Mouse (Mus musculus): ENCODE data around the gene Atg4b.

The Atg4b gene

DNA sequence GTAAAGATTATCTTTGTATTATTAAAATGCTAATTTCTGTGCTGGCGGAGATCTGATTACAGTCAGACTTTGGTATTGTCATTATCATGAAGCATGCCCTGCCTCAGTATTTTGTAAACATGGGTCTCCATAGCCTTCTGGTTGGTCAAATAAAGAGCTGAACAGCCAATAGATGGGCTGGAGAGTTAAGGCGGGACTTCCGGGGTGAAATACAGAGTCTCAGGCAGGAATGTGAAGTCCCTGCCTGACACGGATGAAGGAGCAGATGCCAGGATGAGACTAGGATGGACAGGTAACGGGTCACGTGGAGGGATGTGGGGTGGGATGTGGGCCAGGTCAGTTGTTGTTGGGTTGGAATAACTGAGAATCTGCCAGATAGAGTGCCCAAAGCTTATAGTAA is at the start of gene Atg4b:
Atg4b (plus strand) TSS at position 211 of the 400 bp plus-strand sequence.
- no peak for DNase-seq

DNA sequence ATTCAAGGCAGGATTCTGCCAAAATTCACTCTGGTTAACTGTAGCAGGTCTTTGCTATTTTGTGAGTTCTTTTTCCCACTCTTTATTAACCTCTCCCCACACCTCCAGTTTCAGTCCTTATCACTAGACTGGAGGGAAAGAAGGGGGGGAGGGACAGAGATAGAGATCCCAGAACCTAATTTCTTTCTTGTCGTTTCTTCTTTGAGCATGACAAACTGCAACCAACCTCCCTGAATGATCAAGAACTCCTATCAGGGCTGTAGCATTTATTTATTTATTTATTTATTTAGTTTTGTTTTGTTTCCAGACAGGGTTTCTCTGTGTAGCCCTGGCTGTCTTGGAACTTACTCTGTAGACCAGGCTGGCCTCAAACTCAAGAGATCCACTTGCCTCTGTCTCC is 49.2 kb upstream of the Atg4b start:
- DNase-seq: no peak

DNA sequence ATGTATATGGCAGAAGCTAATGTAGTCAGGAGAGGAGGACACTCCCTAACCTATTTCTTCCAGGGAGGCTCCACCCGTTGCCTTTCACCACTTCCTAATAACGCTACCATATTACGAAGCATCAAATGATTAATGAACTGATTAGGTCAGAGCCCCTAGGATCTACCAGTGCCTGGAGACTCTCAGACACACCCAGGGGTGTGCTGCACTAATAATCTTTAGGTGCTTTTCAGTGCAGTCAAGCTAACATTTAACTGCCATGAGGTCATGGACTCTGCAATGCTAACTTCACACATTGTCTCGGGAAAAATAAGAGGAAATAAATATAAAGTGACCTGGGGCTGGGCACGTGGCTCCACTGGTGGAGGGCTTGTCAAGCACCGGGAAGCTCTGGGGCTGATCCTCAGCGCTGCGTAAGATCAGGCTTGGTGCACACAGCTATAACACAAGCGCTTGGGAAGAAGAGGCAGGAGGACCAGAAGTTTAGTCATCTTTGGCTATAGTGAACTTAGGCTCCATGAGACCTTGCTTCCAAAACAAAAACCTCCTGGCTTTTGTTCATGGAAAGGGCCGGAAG is 47.7 kb upstream of the Atg4b start:
- DNase-seq: no peak

DNA sequence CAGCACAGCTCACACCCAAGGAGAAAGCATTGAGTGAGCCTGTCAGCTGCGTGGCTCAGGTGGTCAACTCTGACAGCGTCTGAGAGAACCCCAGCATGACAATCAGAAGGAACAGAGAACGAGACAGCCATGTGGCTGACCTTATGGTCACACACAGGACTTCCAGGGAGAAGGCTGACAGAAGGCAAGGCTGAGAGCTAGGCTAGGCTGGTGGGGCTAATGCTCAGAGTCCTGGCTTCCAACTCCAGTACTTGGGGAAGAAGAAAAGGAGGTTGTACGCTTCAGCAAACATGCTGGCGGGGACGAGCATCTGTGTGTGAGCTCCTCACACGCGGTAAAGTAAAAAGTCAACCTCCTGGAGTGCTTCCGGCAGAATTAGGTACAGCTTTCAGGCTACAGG is 47.0 kb upstream of the Atg4b start:
- no peak for DNase-seq

DNA sequence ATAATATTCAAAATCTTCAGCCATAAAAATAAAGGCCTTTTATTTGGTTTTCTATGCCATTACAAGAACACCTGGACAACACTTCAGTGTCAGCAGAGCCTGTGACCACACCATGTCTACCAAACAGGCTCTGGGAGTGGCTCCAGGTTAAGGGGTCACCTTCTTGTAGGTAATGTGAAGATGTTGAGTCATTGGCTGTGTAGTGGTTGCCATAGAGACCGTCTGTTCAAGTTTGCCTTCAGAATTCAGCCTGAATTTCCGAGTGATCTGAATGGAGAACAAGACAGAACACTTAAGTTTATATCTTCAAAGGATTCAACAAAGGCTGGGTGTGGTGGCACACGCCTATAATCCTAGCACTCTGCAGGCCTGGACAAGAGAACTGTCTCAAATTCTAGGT is 45.9 kb upstream of the Atg4b start:
- peak; percentile 23 for DNase-seq

DNA sequence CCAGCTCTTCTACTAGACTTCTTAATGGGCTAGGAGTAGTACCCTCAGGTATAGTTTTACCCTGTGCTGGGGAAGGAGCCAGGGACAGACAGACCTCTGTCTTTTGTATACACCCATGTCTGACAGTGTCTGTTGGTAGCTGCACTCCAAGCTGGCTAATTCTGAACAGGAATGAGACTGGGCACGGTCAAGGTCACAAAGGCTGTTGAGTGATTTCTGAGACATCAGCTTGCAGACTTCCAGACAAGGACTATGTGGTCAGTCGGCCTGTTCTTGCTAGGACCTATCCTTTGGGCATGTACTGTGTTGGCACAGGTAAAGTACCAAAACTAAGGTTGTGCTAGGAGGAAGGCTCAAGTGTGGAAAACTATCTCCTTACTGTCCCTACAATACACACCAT is 35.1 kb upstream of the Atg4b start:
- no peak for DNase-seq

DNA sequence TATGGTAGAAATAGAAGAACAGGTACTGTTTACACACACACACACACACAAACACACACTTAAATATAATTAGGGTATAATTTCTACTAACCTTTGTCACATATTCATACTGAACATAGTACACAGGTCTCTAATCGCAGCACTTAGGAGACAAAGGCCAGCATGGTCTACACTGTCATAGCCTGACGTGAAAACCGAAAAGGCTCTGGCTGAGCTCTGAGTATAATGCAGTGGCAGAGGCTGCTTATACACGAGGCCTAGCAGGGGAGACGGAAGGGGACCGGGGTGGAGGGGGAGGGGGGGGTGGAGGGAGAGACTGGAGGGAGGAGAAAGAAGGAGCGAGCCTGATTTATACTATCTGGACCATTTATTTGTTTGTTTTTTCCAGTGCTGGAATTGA is 29.7 kb upstream of the Atg4b start:
- DNase-seq: no peak

DNA sequence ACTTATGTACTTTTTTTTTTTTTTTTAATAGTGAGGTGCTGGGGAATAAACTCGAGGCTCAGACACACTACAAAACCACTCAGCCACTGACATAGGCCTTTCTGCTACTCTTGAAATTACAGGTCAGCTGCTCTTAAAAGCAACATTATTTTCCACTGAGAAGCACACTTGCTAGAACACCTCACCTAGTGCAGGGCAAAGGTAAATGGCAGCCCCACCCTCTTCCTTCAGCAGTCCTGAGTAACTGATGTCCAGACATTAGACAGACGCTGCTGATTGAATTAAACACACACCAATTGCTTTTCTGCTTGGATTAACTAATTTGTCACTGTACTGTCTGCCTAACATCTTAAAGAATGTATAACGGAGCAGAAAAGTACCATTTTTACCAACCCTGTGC is 26.7 kb upstream of the Atg4b start:
- DNase-seq: no peak

DNA sequence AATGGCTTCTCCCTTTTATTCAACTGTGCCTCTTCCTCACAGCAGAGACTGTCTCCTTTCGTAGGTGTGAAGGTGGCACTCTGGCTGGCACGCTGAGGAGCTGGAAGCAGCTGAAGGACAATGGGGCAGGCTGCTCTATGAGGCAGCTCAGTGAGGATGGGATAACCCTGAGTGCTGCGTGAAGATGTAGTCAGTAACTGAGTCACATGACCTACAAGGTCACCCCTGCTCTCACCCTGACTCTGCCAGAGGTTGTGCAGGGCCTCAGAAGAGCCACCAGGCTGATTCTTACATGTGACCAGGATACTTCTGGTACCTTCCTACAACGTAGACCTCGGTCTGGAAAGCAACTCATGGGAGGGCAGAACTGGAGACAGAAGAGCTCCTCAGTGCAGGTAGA is 25.6 kb upstream of the Atg4b start:
- DNase-seq: no peak

DNA sequence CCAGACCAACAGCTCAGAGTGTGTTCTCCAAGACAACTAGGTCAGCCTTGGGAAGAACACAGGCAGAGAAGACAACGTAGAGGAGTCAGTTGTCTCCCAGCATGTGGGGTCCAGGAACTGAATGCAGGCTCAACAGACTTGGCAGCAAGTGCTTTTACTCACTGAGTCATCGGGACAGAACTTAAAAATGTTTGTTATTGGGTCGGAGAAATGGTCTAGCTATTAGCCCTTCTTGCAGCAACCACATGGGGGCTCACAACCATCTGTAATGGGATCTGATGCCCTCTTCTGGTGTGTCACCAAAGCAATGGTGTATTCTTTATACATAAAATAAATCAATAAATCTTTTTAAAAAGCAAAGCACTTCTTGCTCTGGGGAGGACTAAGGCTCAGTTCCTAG is 25.2 kb upstream of the Atg4b start:
- DNase-seq: peak; percentile 11

DNA sequence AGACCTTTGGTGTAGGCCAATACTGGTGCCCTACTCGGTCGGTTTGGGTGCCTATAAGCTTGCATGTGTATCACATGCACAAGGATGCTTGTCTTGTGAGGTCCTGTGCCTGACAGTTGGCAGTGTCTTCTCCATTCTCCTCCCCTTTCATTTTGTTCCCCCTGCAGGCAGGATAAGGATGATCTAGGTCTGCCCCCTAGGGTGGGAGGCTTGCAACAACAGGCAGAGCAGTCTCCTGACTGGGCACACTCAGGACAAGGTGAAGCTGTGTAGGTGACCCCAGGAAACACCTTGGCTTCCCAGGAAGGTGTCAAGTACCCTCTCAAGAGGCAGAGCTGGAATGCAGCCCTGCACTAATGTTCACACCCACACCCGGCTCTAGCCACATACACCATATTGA is 24.3 kb upstream of the Atg4b start:
- peak; percentile 84 for DNase-seq

DNA sequence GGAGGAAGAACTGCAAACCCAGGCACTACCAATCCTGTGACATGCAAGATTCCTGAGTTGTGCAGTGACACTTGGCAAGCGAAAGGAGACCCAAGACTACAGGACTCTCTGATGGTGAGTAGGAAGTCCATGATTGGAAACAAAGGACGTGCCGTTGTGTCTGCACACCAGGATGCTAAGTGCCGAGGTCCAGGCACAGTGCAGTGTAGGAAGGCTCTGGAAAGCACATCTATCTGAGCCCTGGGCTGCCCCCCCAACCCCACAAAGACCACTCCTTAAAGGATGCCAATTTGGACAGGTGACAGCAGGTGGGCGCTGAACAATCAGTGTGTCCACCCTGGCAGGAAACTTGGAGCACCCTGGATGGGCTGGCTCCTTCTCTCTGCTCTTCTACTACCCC is 20.2 kb upstream of the Atg4b start:
- DNase-seq: no peak

DNA sequence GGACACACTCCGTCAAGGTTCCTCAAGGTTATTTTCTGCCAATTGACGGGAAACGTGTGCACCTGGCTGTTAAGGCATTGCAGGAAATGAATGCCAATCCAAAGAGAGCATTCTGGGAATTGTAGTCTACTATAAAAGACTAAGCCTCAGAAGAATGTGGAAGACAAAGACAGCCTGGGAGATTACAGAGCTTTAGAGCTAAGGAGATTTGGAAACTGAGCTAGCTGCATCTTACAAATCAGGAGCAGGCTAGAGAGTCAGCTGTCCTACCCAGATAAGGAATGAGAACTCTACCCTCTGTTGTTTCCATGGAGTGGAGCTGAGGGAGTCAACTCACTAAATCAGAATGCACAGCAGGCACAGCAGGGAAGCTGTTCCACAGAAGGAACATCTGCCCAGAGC is 19.4 kb upstream of the Atg4b start:
- DNase-seq: no peak

DNA sequence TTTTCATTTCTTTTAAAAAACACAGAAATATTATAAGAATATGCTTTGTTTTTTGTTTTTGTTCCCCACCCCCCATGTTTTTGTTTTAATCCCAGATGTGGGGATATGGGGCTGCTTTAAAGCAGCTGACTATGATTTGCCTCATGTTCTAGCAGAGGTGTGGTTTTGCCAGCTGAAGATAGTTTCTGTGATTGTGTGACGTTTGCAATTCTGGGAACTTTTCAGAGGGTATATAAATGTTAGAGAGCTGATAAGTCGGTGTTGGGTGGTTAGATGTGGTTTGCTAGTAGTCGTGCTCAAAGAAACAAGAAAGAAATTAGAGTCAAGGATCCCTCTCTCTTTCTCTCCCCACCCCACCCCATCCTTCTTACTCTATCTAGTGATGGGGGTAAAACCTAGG is 15.4 kb upstream of the Atg4b start:
- no peak for DNase-seq

DNA sequence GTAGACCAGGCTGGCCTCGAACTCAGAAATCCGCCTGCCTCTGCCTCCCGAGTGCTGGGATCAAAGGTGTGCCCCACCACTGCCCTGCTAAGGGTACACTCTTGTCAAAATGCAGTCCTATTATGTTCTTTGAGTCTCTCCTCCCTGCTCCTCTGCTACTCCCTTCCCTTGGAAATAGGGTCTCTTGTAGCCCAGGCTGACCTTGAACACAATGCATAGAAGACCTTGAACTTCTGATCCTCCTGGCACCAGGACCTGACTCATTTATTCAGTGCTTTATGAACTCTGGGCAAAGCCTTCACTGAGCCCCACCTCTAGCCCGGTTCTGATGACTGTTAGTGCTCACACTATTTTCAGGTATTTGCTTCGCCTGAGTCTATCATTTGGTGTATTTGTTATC is 13.6 kb upstream of the Atg4b start:
- no peak for DNase-seq

DNA sequence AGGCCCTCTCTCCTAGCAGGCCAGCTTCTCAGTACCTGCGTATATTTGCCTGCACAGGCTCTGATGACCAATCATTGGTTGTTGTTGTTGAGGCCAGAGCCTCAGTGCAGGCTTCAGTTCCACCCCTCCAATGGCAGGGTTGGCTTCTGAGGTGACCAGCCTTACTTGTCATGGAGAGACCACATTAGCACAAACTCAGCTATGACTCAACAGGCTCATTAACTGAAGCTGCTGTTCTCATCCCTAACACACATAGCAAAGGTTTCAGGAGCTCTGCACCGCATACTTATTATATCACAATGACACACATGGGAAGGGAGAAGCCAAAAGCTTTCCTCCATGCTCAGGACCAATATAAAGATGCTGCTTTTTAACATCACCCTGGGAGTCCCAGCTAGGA is 10.6 kb upstream of the Atg4b start:
- no peak for DNase-seq

DNA sequence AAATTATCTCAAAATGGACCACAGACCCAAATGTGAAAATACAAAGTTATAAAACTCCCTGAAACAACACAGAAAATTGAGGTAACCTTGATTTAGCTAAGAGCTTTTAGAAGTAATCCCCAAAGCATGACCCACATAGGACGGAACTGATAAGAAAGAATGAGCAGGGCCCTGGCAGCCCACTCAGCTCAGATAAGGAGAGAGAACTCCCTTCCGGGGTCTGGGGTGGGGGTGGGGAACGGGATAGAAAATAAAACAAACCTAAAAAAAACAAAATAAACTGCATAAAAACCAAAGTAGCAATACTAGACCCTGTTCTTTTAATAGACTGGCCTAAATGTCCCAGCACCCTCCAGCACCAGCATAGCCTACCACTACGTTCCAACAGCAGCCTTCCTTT is 9.3 kb upstream of the Atg4b start:
- no peak for DNase-seq

DNA sequence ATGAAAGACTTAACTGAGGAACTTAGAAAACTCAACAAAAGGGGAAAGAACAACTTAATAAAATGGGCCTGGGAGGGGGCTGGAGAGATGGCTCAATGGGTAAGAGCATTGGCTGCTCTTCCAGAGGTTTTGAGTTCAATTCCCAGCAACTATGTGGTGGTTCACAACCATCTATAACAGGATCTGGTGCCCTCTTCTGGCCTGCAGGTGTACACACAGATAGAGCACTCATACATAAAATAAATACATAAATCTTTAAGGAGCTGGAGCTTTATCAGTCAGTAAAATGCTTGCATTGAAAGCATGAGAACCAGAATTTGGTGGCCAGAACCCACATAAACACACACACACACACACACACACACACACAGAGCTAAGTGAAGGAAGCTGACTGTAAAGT is 8.4 kb upstream of the Atg4b start:
- DNase-seq: no peak

DNA sequence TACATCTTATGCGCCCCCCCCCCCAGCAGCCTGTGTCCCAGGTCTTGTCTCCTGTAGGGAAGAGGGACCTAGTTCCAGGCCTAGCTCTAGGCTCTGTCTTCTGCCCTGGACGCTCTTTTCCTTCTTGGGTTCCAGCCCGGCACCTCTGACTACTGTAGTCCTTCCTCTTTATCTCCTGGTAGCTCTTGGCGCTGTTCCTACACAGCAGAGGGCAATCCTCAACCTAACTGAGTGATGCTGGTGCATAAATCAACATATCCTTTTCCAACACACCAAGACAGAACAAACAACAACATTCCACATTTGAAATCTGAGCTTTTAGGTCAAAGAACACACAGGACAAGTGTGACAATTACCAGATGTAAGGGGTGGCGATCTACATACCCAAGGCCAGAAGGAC is 5.1 kb upstream of the Atg4b start:
- no peak for DNase-seq

DNA sequence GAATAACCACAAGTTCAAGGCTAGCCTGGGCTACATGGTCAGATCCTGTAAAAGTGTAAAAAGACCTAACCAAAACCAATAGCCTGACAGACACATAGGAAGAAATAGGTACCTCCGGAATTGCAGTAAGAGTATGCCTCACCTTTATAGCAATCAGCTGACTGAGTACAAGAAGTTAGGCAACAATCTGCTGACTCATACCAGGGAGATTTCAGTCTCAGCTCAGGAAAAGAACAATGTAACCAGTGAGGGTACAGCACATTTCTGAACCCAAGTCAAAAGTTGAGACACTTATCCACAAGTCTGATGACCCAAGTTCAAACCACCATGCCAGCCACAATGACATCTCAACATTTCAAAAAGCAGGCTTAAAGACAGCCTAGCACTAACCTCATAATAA is 2.8 kb upstream of the Atg4b start:
- no peak for DNase-seq

DNA sequence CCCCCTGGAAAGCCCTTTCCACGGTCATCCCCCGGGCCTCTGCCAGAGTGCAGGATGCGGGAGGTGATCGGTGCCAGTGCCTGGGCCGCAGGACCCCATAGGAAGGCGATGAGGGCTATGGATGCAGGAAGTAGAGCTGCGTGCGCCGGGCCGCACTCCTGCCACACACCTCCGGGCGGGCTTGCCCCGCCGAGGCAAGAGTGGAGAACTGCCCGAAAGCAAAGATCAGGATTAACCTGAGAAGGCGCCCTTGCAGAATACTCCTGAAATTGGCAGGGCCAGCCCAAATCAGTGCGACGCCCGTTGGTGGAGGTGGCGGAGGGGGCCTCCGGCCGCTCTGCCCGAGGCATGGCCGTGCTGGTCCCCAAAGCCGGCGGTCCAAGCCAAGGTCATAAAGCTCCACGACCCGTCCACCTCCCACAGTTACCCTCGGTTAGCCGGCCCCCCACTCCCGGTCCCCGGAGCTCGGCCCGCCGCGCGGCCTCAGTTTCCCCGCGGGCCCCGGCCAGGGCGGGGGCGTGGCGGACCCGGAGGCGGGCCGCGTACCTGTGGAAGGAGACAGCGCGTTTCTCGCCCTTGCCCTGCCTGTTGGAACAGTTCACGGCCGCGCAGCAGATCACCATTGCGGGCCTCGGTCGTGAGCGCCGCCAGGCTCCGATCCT is 2.7 kb downstream of the Atg4b start:
- peak; percentile 47 for DNase-seq

DNA sequence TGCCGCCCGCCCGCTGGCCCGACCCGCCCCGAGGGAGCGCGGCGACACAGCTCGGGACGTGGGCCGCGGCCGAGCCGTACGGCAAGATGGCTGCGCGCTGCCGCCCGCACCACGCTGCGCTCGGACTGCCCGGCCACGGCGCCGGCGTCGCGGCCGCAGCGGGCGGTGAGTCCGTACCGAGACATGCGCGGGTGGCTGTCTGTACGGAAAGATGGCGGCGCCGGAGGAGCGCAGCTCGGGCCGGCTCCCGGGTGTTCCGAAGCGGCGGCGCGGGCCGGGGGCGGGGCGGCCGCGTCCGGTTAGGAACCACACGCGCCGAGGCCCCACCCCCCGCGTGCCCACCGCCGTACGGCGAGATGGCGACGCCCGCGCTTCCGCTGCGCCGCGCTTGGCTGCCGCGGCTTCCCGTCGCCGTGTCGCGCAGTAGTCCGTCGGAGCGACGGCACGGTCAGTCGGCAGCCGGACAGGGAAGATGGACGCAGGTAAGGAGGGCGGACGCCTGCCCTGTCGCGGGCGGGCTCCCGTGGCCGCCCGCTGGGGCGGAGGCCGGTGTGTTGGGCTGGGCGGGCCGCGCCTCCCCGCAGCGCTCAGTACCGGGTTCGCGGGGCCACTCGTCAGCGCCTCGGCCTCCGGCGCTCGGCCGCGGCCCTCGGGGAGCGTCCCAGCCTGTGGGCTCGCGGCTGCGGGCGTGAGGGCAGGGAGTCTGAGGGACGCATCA is 3.4 kb downstream of the Atg4b start, which contains the start of gene Thap4:
Thap4 (minus strand) TSS at position 292 of the 718 bp plus-strand sequence.
- peak; percentile 93 for DNase-seq

DNA sequence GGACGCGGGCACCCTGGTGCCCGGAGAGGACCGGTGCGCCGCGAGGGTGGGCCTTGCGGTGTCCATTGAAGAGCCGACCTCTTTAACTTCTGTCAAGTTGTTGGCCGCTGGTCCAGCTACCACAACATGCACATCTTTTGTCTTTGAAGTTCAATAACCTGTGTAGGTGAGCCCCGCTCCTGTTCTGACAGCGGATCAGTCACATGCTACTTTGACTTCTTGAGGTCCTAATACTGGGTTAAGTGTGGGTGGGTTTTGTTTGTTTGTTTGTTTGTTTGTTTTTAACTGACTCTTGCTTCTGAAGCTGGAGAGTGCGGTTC is 4.0 kb downstream of the Atg4b start:
- no peak for DNase-seq

DNA sequence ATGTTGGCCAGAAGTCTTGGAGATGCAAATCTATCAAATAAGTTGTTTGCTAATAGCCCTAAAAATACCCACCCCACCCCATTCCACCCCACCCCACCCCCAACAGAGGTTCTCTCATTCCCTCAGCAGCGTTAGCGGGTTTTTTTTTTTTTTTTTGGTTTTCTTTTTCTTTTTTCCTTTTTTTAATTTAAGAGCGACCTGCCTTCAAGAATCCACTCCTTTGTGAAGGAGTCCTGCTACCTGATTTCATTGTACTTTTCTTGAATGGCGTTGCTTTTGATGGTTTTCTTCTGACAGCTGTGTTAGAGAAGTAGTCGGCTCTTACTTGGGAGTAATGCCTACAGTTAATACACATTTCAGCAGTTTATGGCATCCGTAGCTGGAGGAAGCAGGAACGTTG is 4.3 kb downstream of the Atg4b start:
- no peak for DNase-seq

DNA sequence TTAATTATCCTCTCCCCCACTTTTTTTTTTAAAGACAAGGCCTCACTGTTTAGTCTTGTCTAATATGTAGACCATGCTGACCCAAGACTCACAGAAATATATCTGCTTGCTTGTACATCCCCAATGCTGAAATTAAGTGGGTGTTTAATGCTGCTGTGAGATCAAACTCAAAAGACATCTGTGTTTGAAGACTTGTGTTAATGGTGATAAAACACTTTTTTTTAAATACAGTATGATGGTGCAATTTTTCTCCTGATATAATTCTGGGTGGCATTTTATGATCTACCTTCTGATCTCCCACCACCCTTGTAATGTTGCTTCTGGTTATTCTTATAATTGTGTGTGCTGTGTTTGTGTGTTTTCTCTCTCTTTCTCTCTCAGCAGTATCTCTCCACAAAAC is 4.9 kb downstream of the Atg4b start:
- no peak for DNase-seq
